Mouse (Mus musculus): ENCODE measurements at regions not wholly inside any gene's neighbourhood (a gene's known extent, or its start where the extent isn't known, plus 50 kb on each side); places are given as distances from the start of the nearest gene placed in this dataset.

DNA sequence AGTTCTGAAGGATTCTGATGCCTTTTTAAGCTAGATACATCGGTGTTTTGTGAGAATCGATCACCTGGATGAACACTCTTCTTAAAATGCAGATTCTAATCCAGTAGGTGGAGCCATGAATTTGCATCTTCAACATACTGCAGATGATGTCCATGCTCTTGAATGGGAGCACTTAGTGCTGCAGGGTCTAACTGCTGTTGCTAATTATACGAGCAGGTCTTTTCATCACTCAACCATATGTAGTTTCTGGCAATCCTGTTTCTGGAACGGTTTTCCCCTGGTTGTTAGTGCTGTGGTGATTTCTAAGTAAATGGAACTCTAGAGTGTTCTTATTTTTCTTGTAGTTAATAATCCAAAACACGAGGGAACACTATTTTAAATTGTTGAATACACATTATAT, 379.0 kb downstream of the Xpnpep1 start:
- 0 out of 2 replicates have a peak, but pooled peaks have one; percentile 3 for TF ChIP-seq CTCF (IDR thresholded peaks at IDR 0.05; ENCODE audit: low read depth)
- Histone ChIP-seq H3K4me3 (ENCODE audit: low read depth, low read length) (no peak overlapping the region), H3K36me3 (ENCODE audit: control insufficient read depth, insufficient read depth) (no peaks in the 10 kb centered on the region), H3K9ac (ENCODE audit: low read depth, low read length) (no peak overlapping the region), H3K27me3 (replicated peaks; ENCODE audit: control insufficient read depth, insufficient read depth, low read length) (no peaks in the 10 kb centered on the region), H3K27ac (ENCODE audit: low read depth, low read length) (no peak overlapping the region), H3K4me1 (replicated peaks; ENCODE audit: control insufficient read depth, insufficient read depth, low read length) (no peaks in the 10 kb centered on the region), H3K4me2 (replicated peaks; ENCODE audit: low read depth) (no peak overlapping the region), H3K9me3 (ENCODE audit: control insufficient read depth) (no peaks in the 10 kb centered on the region)
- ATAC-seq, result no peak
- 73% methylated on average over 5 of the region's 5 CpGs for WGBS

DNA sequence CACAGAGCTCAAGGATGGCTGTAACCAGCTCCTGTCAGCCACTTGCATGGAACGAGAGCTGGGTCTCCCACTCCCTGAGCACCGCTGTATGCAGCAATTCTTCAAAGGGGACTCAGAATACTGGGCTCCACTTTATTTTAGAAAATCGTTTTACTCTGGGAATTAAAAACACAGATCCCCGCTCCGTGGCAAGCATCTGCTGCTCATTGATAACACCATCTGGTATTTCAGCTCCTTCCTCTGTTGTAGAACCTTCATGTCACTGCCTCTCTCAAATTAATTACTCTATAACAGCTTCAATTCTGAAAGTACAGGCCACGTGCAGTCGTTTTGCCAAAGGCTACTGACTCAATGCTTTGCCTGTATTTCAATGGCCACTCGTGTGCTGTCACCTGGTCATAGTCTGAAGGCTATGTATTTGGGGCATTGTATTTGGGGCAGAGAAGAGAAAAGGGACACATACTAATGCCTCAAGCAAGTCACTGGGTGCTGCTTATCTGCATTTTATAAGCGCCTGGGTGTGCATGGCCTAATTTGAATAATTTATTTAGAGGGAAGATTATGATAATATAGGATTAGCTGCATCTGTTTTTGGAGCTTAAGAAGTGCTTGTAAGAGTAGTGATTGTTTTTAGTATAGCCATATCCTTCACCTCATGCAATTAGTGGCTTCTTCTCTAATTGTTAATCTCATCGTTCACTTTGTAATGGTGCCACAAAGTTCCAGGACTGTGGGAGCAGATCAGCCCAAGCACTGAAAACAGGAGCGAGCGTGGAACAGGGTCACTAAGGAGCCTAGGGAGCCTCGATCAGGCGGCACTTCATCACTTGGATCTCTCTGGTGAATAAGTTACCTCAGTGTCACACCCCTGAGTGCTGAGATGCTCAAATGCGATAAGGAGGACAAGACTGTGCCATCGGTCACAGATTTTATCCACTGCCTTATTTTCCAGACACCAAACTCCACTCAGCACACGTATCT, 383.3 kb downstream of the Ins1 start:
- no peak for ATAC-seq
- TF ChIP-seq CTCF (IDR thresholded peaks at IDR 0.05; ENCODE audit: low read depth), result no peak
- Histone ChIP-seq H3K9ac (ENCODE audit: low read depth, low read length) (no peak overlapping the region), H3K27me3 (replicated peaks; ENCODE audit: control insufficient read depth, insufficient read depth, low read length) (no peaks in the 10 kb centered on the region), H3K4me3 (ENCODE audit: low read depth, low read length) (no peak overlapping the region), H3K9me3 (ENCODE audit: control insufficient read depth) (no peaks in the 10 kb centered on the region), H3K4me2 (replicated peaks; ENCODE audit: low read depth) (no peak overlapping the region), H3K36me3 (ENCODE audit: control insufficient read depth, insufficient read depth) (no peaks in the 10 kb centered on the region), H3K4me1 (replicated peaks; ENCODE audit: control insufficient read depth, insufficient read depth, low read length) (no peaks in the 10 kb centered on the region), H3K27ac (ENCODE audit: low read depth, low read length) (no peak overlapping the region)
- 70% methylated on average over 17 of the region's 17 CpGs for WGBS

DNA sequence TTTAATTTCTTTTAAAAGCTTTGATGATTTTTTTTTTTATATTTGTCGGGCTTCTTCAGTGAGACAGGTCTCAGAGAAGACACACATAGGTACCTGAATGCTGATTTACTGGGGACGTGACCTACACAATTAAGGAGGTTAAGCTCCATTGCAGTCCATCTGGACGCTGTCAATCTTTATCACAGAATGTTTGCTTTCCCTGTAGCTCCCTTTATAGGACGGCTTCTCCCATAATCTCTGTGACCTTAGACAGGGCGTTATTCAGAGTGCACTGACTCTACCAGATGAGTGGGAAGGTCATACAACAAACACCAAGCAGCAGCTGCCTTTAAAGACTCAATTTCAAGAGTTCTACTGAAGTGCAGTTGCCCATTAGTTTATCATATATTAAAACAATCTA, 376.1 kb downstream of the Ins1 start:
- no peaks in the 10 kb centered on the region for H3K36me3 ChIP-seq (ENCODE audit: control insufficient read depth, insufficient read depth)
- ATAC-seq, result no peak
- no peak overlapping the region for H3K4me2 ChIP-seq (replicated peaks; ENCODE audit: low read depth)
- H3K9ac ChIP-seq (ENCODE audit: low read depth, low read length), result no peak overlapping the region
- no peaks in the 10 kb centered on the region for H3K9me3 ChIP-seq (ENCODE audit: control insufficient read depth)
- no peaks in the 10 kb centered on the region for H3K4me1 ChIP-seq (replicated peaks; ENCODE audit: control insufficient read depth, insufficient read depth, low read length)
- no peak overlapping the region for H3K4me3 ChIP-seq (ENCODE audit: low read depth, low read length)
- H3K27ac ChIP-seq (ENCODE audit: low read depth, low read length), result no peak overlapping the region
- no peaks in the 10 kb centered on the region for H3K27me3 ChIP-seq (replicated peaks; ENCODE audit: control insufficient read depth, insufficient read depth, low read length)
- 26% methylated on average over 5 of the region's 5 CpGs for WGBS
- no peak for TF ChIP-seq CTCF (IDR thresholded peaks at IDR 0.05; ENCODE audit: low read depth)

DNA sequence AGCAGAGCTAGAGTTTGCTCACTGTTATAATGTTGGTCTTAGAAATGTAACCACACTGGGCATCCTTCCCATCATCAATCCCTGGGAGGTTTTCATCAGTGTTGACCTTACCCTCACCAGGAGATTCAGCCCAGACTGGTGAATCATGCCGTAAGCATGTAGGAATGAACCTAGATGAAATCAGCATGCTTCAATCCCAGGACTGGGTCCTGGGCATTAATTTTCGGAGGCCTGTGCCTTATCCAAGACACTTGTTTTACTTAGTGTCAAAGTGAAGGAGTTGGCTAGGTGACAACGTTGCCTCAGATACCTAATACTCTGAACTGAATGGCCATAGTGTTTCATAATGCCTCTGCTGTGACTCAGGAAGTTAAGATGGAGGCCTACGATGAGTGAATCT, 368.4 kb downstream of the Ins1 start:
- Histone ChIP-seq H3K4me3 (ENCODE audit: low read depth, low read length) (no peak overlapping the region), H3K27ac (ENCODE audit: low read depth, low read length) (no peak overlapping the region), H3K36me3 (ENCODE audit: control insufficient read depth, insufficient read depth) (no peaks in the 10 kb centered on the region), H3K27me3 (replicated peaks; ENCODE audit: control insufficient read depth, insufficient read depth, low read length) (no peaks in the 10 kb centered on the region), H3K4me2 (replicated peaks; ENCODE audit: low read depth) (no peak overlapping the region), H3K9ac (ENCODE audit: low read depth, low read length) (no peak overlapping the region), H3K4me1 (replicated peaks; ENCODE audit: control insufficient read depth, insufficient read depth, low read length) (no peaks in the 10 kb centered on the region), H3K9me3 (ENCODE audit: control insufficient read depth) (no peaks in the 10 kb centered on the region)
- no peak for TF ChIP-seq CTCF (IDR thresholded peaks at IDR 0.05; ENCODE audit: low read depth)
- 71% methylated on average over 4 of the region's 4 CpGs for WGBS
- ATAC-seq, result no peak

DNA sequence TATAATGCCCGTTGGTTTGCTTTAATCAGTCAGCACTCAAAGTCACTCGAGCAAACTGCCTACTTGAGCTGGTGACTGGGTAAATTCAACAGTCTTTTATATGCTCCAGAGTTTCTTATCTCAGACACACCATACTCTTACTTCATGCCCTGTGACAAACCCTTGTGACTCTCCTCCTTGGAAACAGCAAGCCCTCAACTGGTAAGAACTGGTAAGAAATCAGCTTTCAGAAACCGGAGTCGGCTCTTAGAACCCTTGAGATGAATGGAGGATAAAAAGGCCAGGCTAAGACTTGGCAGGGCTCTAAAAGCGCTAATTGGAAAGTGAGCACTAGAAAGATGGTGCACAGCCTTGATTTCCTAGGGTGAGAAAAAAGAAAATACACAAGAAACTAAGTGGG, 360.2 kb downstream of the Ins1 start:
- Histone ChIP-seq H3K4me3 (ENCODE audit: low read depth, low read length) (no peak overlapping the region), H3K27me3 (replicated peaks; ENCODE audit: control insufficient read depth, insufficient read depth, low read length) (no peaks in the 10 kb centered on the region), H3K4me2 (replicated peaks; ENCODE audit: low read depth) (no peak overlapping the region), H3K36me3 (ENCODE audit: control insufficient read depth, insufficient read depth) (no peaks in the 10 kb centered on the region), H3K9ac (ENCODE audit: low read depth, low read length) (no peak overlapping the region), H3K4me1 (replicated peaks; ENCODE audit: control insufficient read depth, insufficient read depth, low read length) (no peaks in the 10 kb centered on the region), H3K9me3 (ENCODE audit: control insufficient read depth) (no peaks in the 10 kb centered on the region), H3K27ac (ENCODE audit: low read depth, low read length) (no peak overlapping the region)
- no peak for ATAC-seq
- WGBS, result 70% methylated on average over 5 of the region's 5 CpGs
- TF ChIP-seq CTCF (IDR thresholded peaks at IDR 0.05; ENCODE audit: low read depth), result no peak

DNA sequence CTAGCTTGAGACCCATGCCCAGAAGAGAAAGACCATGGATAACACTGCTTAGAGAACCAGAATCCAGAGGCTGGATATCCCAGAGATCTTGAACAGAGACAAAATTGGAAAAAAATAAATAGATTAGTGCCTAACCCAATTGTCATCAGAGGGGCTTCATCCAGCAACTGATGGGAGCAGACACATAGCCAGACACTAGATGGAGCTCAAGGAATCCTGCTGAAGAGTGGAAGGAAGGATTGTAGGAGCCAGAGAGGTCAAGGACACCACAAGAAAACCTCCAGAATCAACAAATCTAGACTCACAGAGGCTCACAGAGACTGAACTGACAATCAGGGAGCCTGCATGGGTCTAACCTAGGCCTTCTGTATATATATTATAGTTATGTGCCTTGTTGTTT, 359.4 kb downstream of the Ins1 start:
- Histone ChIP-seq H3K4me2 (replicated peaks; ENCODE audit: low read depth) (no peak overlapping the region), H3K36me3 (ENCODE audit: control insufficient read depth, insufficient read depth) (no peaks in the 10 kb centered on the region), H3K27ac (ENCODE audit: low read depth, low read length) (no peak overlapping the region), H3K4me3 (ENCODE audit: low read depth, low read length) (no peak overlapping the region), H3K9ac (ENCODE audit: low read depth, low read length) (no peak overlapping the region), H3K9me3 (ENCODE audit: control insufficient read depth) (no peaks in the 10 kb centered on the region), H3K27me3 (replicated peaks; ENCODE audit: control insufficient read depth, insufficient read depth, low read length) (no peaks in the 10 kb centered on the region), H3K4me1 (replicated peaks; ENCODE audit: control insufficient read depth, insufficient read depth, low read length) (no peaks in the 10 kb centered on the region)
- TF ChIP-seq CTCF (IDR thresholded peaks at IDR 0.05; ENCODE audit: low read depth), result peak; percentile 62
- no peak for ATAC-seq

All from intestine, postnatal 0 days (tissue).